Comparison of ENCODE assay signal across 14 mouse cellular contexts in genomic region chr11:116810528-116810927, GRCm38 (mm10). TPM values are rescaled to one million over a fixed set of nuclear protein-coding genes. Genes with fewer than 3 reads are reported as not detected.
DNase-seq lines count a peak whose midpoint lies in the region; ATAC-seq and TF ChIP-seq lines count a peak whose summit lies in the region.
"Had no signal": no experiment of that assay in that cellular context is flagged by ENCODE, and none has a peak within 500 bp of the region (broad histone marks: within the 10 kb centered on the region; RNA-seq: fewer than 3 reads in every experiment).

No protein-coding gene starts in this region.

- WGBS in intestine, embryonic 16.5 days = 76% methylated on average over 11 of the region's 11 CpGs
- WGBS in intestine, postnatal 0 days = 87% methylated on average over 11 of the region's 11 CpGs
- WGBS in embryonic facial prominence, embryonic 15.5 days = 69% methylated on average over 11 of the region's 11 CpGs
- WGBS in hindbrain, embryonic 14.5 days = 20% methylated on average over 11 of the region's 11 CpGs
- whole genome bisulfite sequencing in neural tube, embryonic 13.5 days = 42% methylated on average over 11 of the region's 11 CpGs

- no peaks in the 10 kb centered on the region for H3K27me3 ChIP-seq in intestine, embryonic 16.5 days (replicated peaks; ENCODE audit: control insufficient read depth, insufficient read depth, low read length)
- no peaks in the 10 kb centered on the region for H3K27me3 ChIP-seq in intestine, postnatal 0 days (replicated peaks; ENCODE audit: control insufficient read depth, insufficient read depth, low read length)
- no peaks in the 10 kb centered on the region for H3K27me3 ChIP-seq in embryonic facial prominence, embryonic 15.5 days
- H3K27me3 ChIP-seq in hindbrain, embryonic 14.5 days (ENCODE audit: control insufficient read depth, insufficient read depth, low read length) = no peaks in the 10 kb centered on the region
- H3K27me3 ChIP-seq in neural tube, embryonic 13.5 days = no peaks in the 10 kb centered on the region

- H3K4me2 ChIP-seq in intestine, embryonic 16.5 days (ENCODE audit: low read depth, low read length) = no peak overlapping the region
- no peak overlapping the region for H3K4me2 ChIP-seq in intestine, postnatal 0 days (replicated peaks; ENCODE audit: low read depth)
- no peak overlapping the region for H3K4me2 ChIP-seq in embryonic facial prominence, embryonic 15.5 days (replicated peaks)
- H3K4me2 ChIP-seq in hindbrain, embryonic 14.5 days (replicated peaks) = peak overlapping the region; percentile 76
- peak overlapping the region; percentile 59 for H3K4me2 ChIP-seq in neural tube, embryonic 13.5 days

- peak overlapping the region; percentile 53; the same call in 1 of the 2 replicates for H3K9ac ChIP-seq in intestine, embryonic 16.5 days (ENCODE audit: low read depth, low read length)
- H3K9ac ChIP-seq in intestine, postnatal 0 days (ENCODE audit: low read depth, low read length) = no peak overlapping the region
- H3K9ac ChIP-seq in embryonic facial prominence, embryonic 15.5 days = 0 out of 2 replicates have a peak overlapping the region, but pooled peaks have one; percentile 18
- H3K9ac ChIP-seq in hindbrain, embryonic 14.5 days = peak overlapping the region; percentile 71
- peak overlapping the region; percentile 73 for H3K9ac ChIP-seq in neural tube, embryonic 13.5 days
- H3K9ac ChIP-seq: liver, postnatal 0 days had no signal

- peak; percentile 72 for DNase-seq in hindbrain, embryonic 14.5 days (ENCODE audit: low spot score)
- no peak for DNase-seq in adrenal gland, postnatal 10 days
- no peak for DNase-seq in spleen, postnatal 10 days (ENCODE audit: low spot score in 2 of 2)
- DNase-seq: gastrocnemius, postnatal 10 days; kidney, postnatal 14 days had no signal

- no peak for TF ChIP-seq CTCF in intestine, postnatal 0 days (IDR thresholded peaks at IDR 0.05; ENCODE audit: low read depth)

- H3K36me3 ChIP-seq in intestine, embryonic 16.5 days (ENCODE audit: control insufficient read depth, insufficient read depth, low read length) = no peaks in the 10 kb centered on the region; the same call in 1 of the 2 replicates
- H3K36me3 ChIP-seq in intestine, postnatal 0 days (ENCODE audit: control insufficient read depth, insufficient read depth) = peaks cover 18% of the 10 kb centered on the region
- no peaks in the 10 kb centered on the region; the same call in 1 of the 2 replicates for H3K36me3 ChIP-seq in embryonic facial prominence, embryonic 15.5 days
- H3K36me3 ChIP-seq in hindbrain, embryonic 14.5 days (replicated peaks; ENCODE audit: control insufficient read depth, insufficient read depth) = no peaks in the 10 kb centered on the region
- H3K36me3 ChIP-seq in neural tube, embryonic 13.5 days = no peaks in the 10 kb centered on the region

- no peaks in the 10 kb centered on the region for H3K9me3 ChIP-seq in intestine, embryonic 16.5 days (ENCODE audit: control insufficient read depth, low read length)
- no peaks in the 10 kb centered on the region for H3K9me3 ChIP-seq in intestine, postnatal 0 days (ENCODE audit: control insufficient read depth)
- no peaks in the 10 kb centered on the region for H3K9me3 ChIP-seq in embryonic facial prominence, embryonic 15.5 days (replicated peaks)
- H3K9me3 ChIP-seq in hindbrain, embryonic 14.5 days (ENCODE audit: control insufficient read depth, low read length) = no peaks in the 10 kb centered on the region
- no peaks in the 10 kb centered on the region for H3K9me3 ChIP-seq in neural tube, embryonic 13.5 days

- peaks cover 47% of the 10 kb centered on the region for H3K4me1 ChIP-seq in intestine, embryonic 16.5 days (ENCODE audit: control insufficient read depth, insufficient read depth, low read length)
- peaks cover 8% of the 10 kb centered on the region; the same call in 1 of the 2 replicates for H3K4me1 ChIP-seq in intestine, postnatal 0 days (replicated peaks; ENCODE audit: control insufficient read depth, insufficient read depth, low read length)
- peaks cover 76% of the 10 kb centered on the region for H3K4me1 ChIP-seq in embryonic facial prominence, embryonic 15.5 days
- peaks cover 66% of the 10 kb centered on the region for H3K4me1 ChIP-seq in hindbrain, embryonic 14.5 days (replicated peaks; ENCODE audit: control insufficient read depth, insufficient read depth, low read length)
- H3K4me1 ChIP-seq in neural tube, embryonic 13.5 days (replicated peaks) = peaks cover 82% of the 10 kb centered on the region

- H3K4me3 ChIP-seq in intestine, embryonic 16.5 days (ENCODE audit: low read length) = no peak overlapping the region
- H3K4me3 ChIP-seq in intestine, postnatal 0 days (ENCODE audit: low read depth, low read length) = no peak overlapping the region
- H3K4me3 ChIP-seq in embryonic facial prominence, embryonic 15.5 days (replicated peaks) = no peak overlapping the region
- peak overlapping the region; percentile 24 for H3K4me3 ChIP-seq in hindbrain, embryonic 14.5 days (replicated peaks; ENCODE audit: low read length)
- peak overlapping the region; percentile 30; the same call in 1 of the 2 replicates for H3K4me3 ChIP-seq in neural tube, embryonic 13.5 days

- H3K27ac ChIP-seq in intestine, embryonic 16.5 days (ENCODE audit: low read length) = peak overlapping the region; percentile 72; the same call in 1 of the 2 replicates
- no peak overlapping the region for H3K27ac ChIP-seq in intestine, postnatal 0 days (ENCODE audit: low read depth, low read length)
- H3K27ac ChIP-seq in embryonic facial prominence, embryonic 15.5 days (replicated peaks) = no peak overlapping the region
- H3K27ac ChIP-seq in hindbrain, embryonic 14.5 days = peak overlapping the region; percentile 100
- H3K27ac ChIP-seq in neural tube, embryonic 13.5 days (replicated peaks) = peak overlapping the region; percentile 99

- no peak for ATAC-seq in intestine, embryonic 16.5 days
- ATAC-seq in intestine, postnatal 0 days = no peak
- no peak for ATAC-seq in embryonic facial prominence, embryonic 15.5 days (ENCODE audit: insufficient number of reproducible peaks, low FRiP score, low TSS enrichment, low read depth)
- ATAC-seq in hindbrain, embryonic 14.5 days (ENCODE audit: low FRiP score) = no peak
- peak; percentile 19 for ATAC-seq in neural tube, embryonic 13.5 days (ENCODE audit: low read depth)
- no peak for ATAC-seq in inflammation-experienced regulatory T-cells, adult 6 months

RNA-seq across cellular contexts. Expression of gene Mxra7, which starts 17.3 kb away (rescaled TPM):
- 20.6 and 20.8 TPM in 2 replicates for polyA plus RNA-seq in intestine, embryonic 16.5 days (2015; fragmentation: Nextera tagmentation; extraction: Ambion mirVana)
- 33.6 and 39.4 TPM in 2 replicates for polyA plus RNA-seq in intestine, postnatal 0 days (2015; fragmentation: Nextera tagmentation; extraction: Ambion mirVana)
- 24.8 and 32.3 TPM in 2 replicates for polyA plus RNA-seq in embryonic facial prominence, embryonic 15.5 days (2015; fragmentation: Nextera tagmentation; extraction: Ambion mirVana)
- polyA plus RNA-seq in hindbrain, embryonic 14.5 days (2014; fragmentation: Nextera tagmentation; extraction: Ambion mirVana) = 29.3 and 35.5 TPM in 2 replicates
- 59.4 and 62.0 TPM in 2 replicates for polyA plus RNA-seq in neural tube, embryonic 13.5 days (2015; fragmentation: Nextera tagmentation; extraction: Ambion mirVana)
- total RNA-seq in adrenal gland, postnatal 10 days (2021) = 10 to 100 TPM; 33.7 to 40.0 TPM
- polyA plus RNA-seq in inflammation-experienced regulatory T-cells, adult 6 months (2017; shearing (Covaris generic)) = not detected
- total RNA-seq: CH12.LX had no signal

RNA-seq across cellular contexts. Expression of gene Mettl23, which starts 32.5 kb away (rescaled TPM):
- polyA plus RNA-seq in intestine, embryonic 16.5 days (2015; fragmentation: Nextera tagmentation; extraction: Ambion mirVana) = 58.4 and 65.8 TPM in 2 replicates
- 34.1 and 37.1 TPM in 2 replicates for polyA plus RNA-seq in intestine, postnatal 0 days (2015; fragmentation: Nextera tagmentation; extraction: Ambion mirVana)
- polyA plus RNA-seq in embryonic facial prominence, embryonic 15.5 days (2015; fragmentation: Nextera tagmentation; extraction: Ambion mirVana) = 75.9 and 79.9 TPM in 2 replicates
- polyA plus RNA-seq in hindbrain, embryonic 14.5 days (2014; fragmentation: Nextera tagmentation; extraction: Ambion mirVana) = 70.0 and 73.9 TPM in 2 replicates
- 71.8 and 76.7 TPM in 2 replicates for polyA plus RNA-seq in neural tube, embryonic 13.5 days (2015; fragmentation: Nextera tagmentation; extraction: Ambion mirVana)
- 10 to 100 TPM; 29.1 to 35.3 TPM for total RNA-seq in adrenal gland, postnatal 10 days (2021)
- polyA plus RNA-seq in inflammation-experienced regulatory T-cells, adult 6 months (2017; shearing (Covaris generic)) = 100 to 1,000 TPM; 121 to 151 (median 145) TPM

RNA-seq across cellular contexts. Expression of gene Jmjd6, which starts 32.7 kb away (rescaled TPM):
- 86.7 and 91.2 TPM in 2 replicates for polyA plus RNA-seq in intestine, embryonic 16.5 days (2015; fragmentation: Nextera tagmentation; extraction: Ambion mirVana)
- 44.4 and 44.7 TPM in 2 replicates for polyA plus RNA-seq in intestine, postnatal 0 days (2015; fragmentation: Nextera tagmentation; extraction: Ambion mirVana)
- polyA plus RNA-seq in embryonic facial prominence, embryonic 15.5 days (2015; fragmentation: Nextera tagmentation; extraction: Ambion mirVana) = 74.1 and 79.1 TPM in 2 replicates
- polyA plus RNA-seq in hindbrain, embryonic 14.5 days (2014; fragmentation: Nextera tagmentation; extraction: Ambion mirVana) = 64.6 and 65.7 TPM in 2 replicates
- 75.3 and 81.2 TPM in 2 replicates for polyA plus RNA-seq in neural tube, embryonic 13.5 days (2015; fragmentation: Nextera tagmentation; extraction: Ambion mirVana)
- total RNA-seq in adrenal gland, postnatal 10 days (2021) = 10 to 100 TPM; 36.0 to 38.4 TPM
- 10 to 100 TPM; 49.7 to 58.8 (median 53.6) TPM for polyA plus RNA-seq in inflammation-experienced regulatory T-cells, adult 6 months (2017; shearing (Covaris generic))

RNA-seq across cellular contexts. Expression of gene St6galnac1, which starts 35.2 kb away (rescaled TPM):
- 0.07 TPM in 1 of 2 replicates, not detected in the other for polyA plus RNA-seq in intestine, embryonic 16.5 days (2015; fragmentation: Nextera tagmentation; extraction: Ambion mirVana)
- 0.12 TPM in 1 of 2 replicates, not detected in the other for polyA plus RNA-seq in intestine, postnatal 0 days (2015; fragmentation: Nextera tagmentation; extraction: Ambion mirVana)
- not detected in 2 replicates for polyA plus RNA-seq in embryonic facial prominence, embryonic 15.5 days (2015; fragmentation: Nextera tagmentation; extraction: Ambion mirVana)
- not detected in 2 replicates for polyA plus RNA-seq in hindbrain, embryonic 14.5 days (2014; fragmentation: Nextera tagmentation; extraction: Ambion mirVana)
- not detected in 2 replicates for polyA plus RNA-seq in neural tube, embryonic 13.5 days (2015; fragmentation: Nextera tagmentation; extraction: Ambion mirVana)
- total RNA-seq in adrenal gland, postnatal 10 days (2021) = under 1 TPM in 1 of 2 experiments, not detected in 1; 0.15 TPM
- polyA plus RNA-seq in inflammation-experienced regulatory T-cells, adult 6 months (2017; shearing (Covaris generic)) = 10 to 100 TPM in 2 of 3 experiments, 1 to 10 TPM in 1; 9.0 to 17.1 (median 13.5) TPM
- total RNA-seq: CH12.LX; gastrocnemius, postnatal 10 days; heart, postnatal 25 days; left cerebral cortex, postnatal 25 days had no signal
- polyA plus RNA-seq: liver, postnatal 0 days had no signal

RNA-seq across cellular contexts. Expression of gene Mfsd11, which starts 41.7 kb away (rescaled TPM):
- polyA plus RNA-seq in intestine, embryonic 16.5 days (2015; fragmentation: Nextera tagmentation; extraction: Ambion mirVana) = 47.3 and 66.2 TPM in 2 replicates
- 100 and 109 TPM in 2 replicates for polyA plus RNA-seq in intestine, postnatal 0 days (2015; fragmentation: Nextera tagmentation; extraction: Ambion mirVana)
- 44.8 and 51.2 TPM in 2 replicates for polyA plus RNA-seq in embryonic facial prominence, embryonic 15.5 days (2015; fragmentation: Nextera tagmentation; extraction: Ambion mirVana)
- polyA plus RNA-seq in hindbrain, embryonic 14.5 days (2014; fragmentation: Nextera tagmentation; extraction: Ambion mirVana) = 51.9 and 54.4 TPM in 2 replicates
- 42.9 and 47.3 TPM in 2 replicates for polyA plus RNA-seq in neural tube, embryonic 13.5 days (2015; fragmentation: Nextera tagmentation; extraction: Ambion mirVana)
- 10 to 100 TPM; 26.8 to 44.4 TPM for total RNA-seq in adrenal gland, postnatal 10 days (2021)
- polyA plus RNA-seq in inflammation-experienced regulatory T-cells, adult 6 months (2017; shearing (Covaris generic)) = 10 to 100 TPM; 18.7 to 31.0 (median 29.0) TPM

Comparison
In these comparisons a context has a peak if more than half of its experiments do, and no peak if none do; other contexts are left out.
1. H3K27ac ChIP-seq: peak in intestine, embryonic 16.5 days (single experiment), hindbrain, embryonic 14.5 days (single experiment) and neural tube, embryonic 13.5 days (single experiment); none in intestine, postnatal 0 days (single experiment) and embryonic facial prominence, embryonic 15.5 days (single experiment).
2. H3K4me2 ChIP-seq: peak in hindbrain, embryonic 14.5 days (single experiment) and neural tube, embryonic 13.5 days (single experiment); none in intestine, embryonic 16.5 days (single experiment), intestine, postnatal 0 days (single experiment) and embryonic facial prominence, embryonic 15.5 days (single experiment).
3. H3K4me3 ChIP-seq: peak in hindbrain, embryonic 14.5 days (single experiment) and neural tube, embryonic 13.5 days (single experiment); none in intestine, embryonic 16.5 days (single experiment), intestine, postnatal 0 days (single experiment) and embryonic facial prominence, embryonic 15.5 days (single experiment).
4. RNA of gene Mxra7, which starts 17.3 kb away (polyA plus RNA-seq): 59.4 to 62.0 TPM in neural tube, embryonic 13.5 days, 29.3 to 35.5 TPM in hindbrain, embryonic 14.5 days, 33.6 to 39.4 TPM in intestine, postnatal 0 days, 24.8 to 32.3 TPM in embryonic facial prominence, embryonic 15.5 days and 20.6 to 20.8 TPM in intestine, embryonic 16.5 days; not detected in inflammation-experienced regulatory T-cells, adult 6 months; every median in the first group is over 10 times any median in the second.